Mouse (Mus musculus): ENCODE data around the gene Gm12695.

- TF ChIP-seq CTCF (IDR thresholded peaks at IDR 0.05; ENCODE audit: extremely low read depth, insufficient read length, insufficient replicate concordance, low read depth, low read length) (no peak), POLR2A (IDR thresholded peaks at IDR 0.05; ENCODE audit: low read depth, low read length) (no peak)
Measured at GRCm38 (mm10) chr4:96718977-96719966, 65.7 kb downstream of the Gm12695 start.
